Mouse (Mus musculus): ENCODE results near the gene Krt26. TPM values are rescaled to one million over a fixed set of nuclear protein-coding genes. Genes with fewer than 3 reads are reported as not detected.

Gene Krt26
- total and polyA plus RNA-seq, 2 experiments: not detected

GRCm38 (mm10) chr11:99369229-99369628 is 31.5 kb upstream of the Krt26 start:
- H3K9ac ChIP-seq (ENCODE audit: low read depth, low read length): no peak overlapping the region
- WGBS: 28% methylated on average over 3 of the region's 3 CpGs
- no peaks in the 10 kb centered on the region for H3K4me1 ChIP-seq (ENCODE audit: control insufficient read depth, insufficient read depth, low read length)
- H3K79me2 ChIP-seq (ENCODE audit: control insufficient read depth, insufficient read depth, low read length): no peaks in the 10 kb centered on the region
- 0 out of 2 replicates have a peak, but pooled peaks cover 3% of the 10 kb centered on the region for H3K27me3 ChIP-seq (ENCODE audit: control insufficient read depth, insufficient read depth, low read length)
- peak; percentile 7 for DNase-seq (ENCODE audit: extremely low read depth, low read depth, low spot score)
- H3K4me3 ChIP-seq (ENCODE audit: insufficient read depth, low read depth, low read length): no peak overlapping the region
- TF ChIP-seq POLR2A (IDR thresholded peaks at IDR 0.05; ENCODE audit: extremely low read depth, insufficient read depth, low read length) (no peak), CTCF (IDR thresholded peaks at IDR 0.05; ENCODE audit: low read depth, low read length) (peak; percentile 47; the same call in 1 of the 2 replicates)
- no peaks in the 10 kb centered on the region for H3K36me3 ChIP-seq (ENCODE audit: control insufficient read depth, insufficient read depth, low read length)
- no peak overlapping the region for H3K27ac ChIP-seq (replicated peaks; ENCODE audit: insufficient read depth, low read depth, low read length)

GRCm38 (mm10) chr11:99366791-99367190 is 29.0 kb upstream of the Krt26 start:
- TF ChIP-seq CTCF (IDR thresholded peaks at IDR 0.05; ENCODE audit: low read depth, low read length) (peak; percentile 42), POLR2A (IDR thresholded peaks at IDR 0.05; ENCODE audit: extremely low read depth, insufficient read depth, low read length) (no peak)
- Histone ChIP-seq H3K36me3 (ENCODE audit: control insufficient read depth, insufficient read depth, low read length) (no peaks in the 10 kb centered on the region), H3K27me3 (ENCODE audit: control insufficient read depth, insufficient read depth, low read length) (0 out of 2 replicates have a peak, but pooled peaks cover 3% of the 10 kb centered on the region), H3K79me2 (ENCODE audit: control insufficient read depth, insufficient read depth, low read length) (no peaks in the 10 kb centered on the region), H3K27ac (replicated peaks; ENCODE audit: insufficient read depth, low read depth, low read length) (no peak overlapping the region), H3K4me1 (ENCODE audit: control insufficient read depth, insufficient read depth, low read length) (no peaks in the 10 kb centered on the region), H3K4me3 (ENCODE audit: insufficient read depth, low read depth, low read length) (no peak overlapping the region), H3K9ac (ENCODE audit: low read depth, low read length) (no peak overlapping the region)
- DNase-seq (ENCODE audit: extremely low read depth, low read depth, low spot score): peak; percentile 13
- 39% methylated on average over 10 of the region's 10 CpGs for WGBS

- H3K9ac ChIP-seq (ENCODE audit: low read depth, low read length): no peak overlapping the region
- DNase-seq (ENCODE audit: extremely low read depth, low read depth, low spot score): peak; percentile 25
Measured at GRCm38 (mm10) chr11:99364412-99364811, 26.6 kb upstream of the Krt26 start.

GRCm38 (mm10) chr11:99361423-99361822 is 23.7 kb upstream of the Krt26 start:
- Histone ChIP-seq H3K27ac (replicated peaks; ENCODE audit: insufficient read depth, low read depth, low read length) (no peak overlapping the region), H3K4me1 (ENCODE audit: control insufficient read depth, insufficient read depth, low read length) (no peaks in the 10 kb centered on the region), H3K27me3 (ENCODE audit: control insufficient read depth, insufficient read depth, low read length) (no peaks in the 10 kb centered on the region), H3K9ac (ENCODE audit: low read depth, low read length) (no peak overlapping the region), H3K4me3 (ENCODE audit: insufficient read depth, low read depth, low read length) (no peak overlapping the region), H3K79me2 (ENCODE audit: control insufficient read depth, insufficient read depth, low read length) (no peaks in the 10 kb centered on the region), H3K36me3 (ENCODE audit: control insufficient read depth, insufficient read depth, low read length) (no peaks in the 10 kb centered on the region)
- TF ChIP-seq CTCF (IDR thresholded peaks at IDR 0.05; ENCODE audit: low read depth, low read length): no peak
- no peak for TF ChIP-seq POLR2A (IDR thresholded peaks at IDR 0.05; ENCODE audit: extremely low read depth, insufficient read depth, low read length)
- WGBS: 88% methylated on average over 8 of the region's 8 CpGs
- no peak for DNase-seq (ENCODE audit: extremely low read depth, low read depth, low spot score)

More at GRCm38 (mm10) chr11:99364412-99364811, 26.6 kb upstream of the Krt26 start:
- Histone ChIP-seq H3K4me1 (ENCODE audit: control insufficient read depth, insufficient read depth, low read length) (no peaks in the 10 kb centered on the region), H3K79me2 (ENCODE audit: control insufficient read depth, insufficient read depth, low read length) (no peaks in the 10 kb centered on the region), H3K36me3 (ENCODE audit: control insufficient read depth, insufficient read depth, low read length) (no peaks in the 10 kb centered on the region), H3K27me3 (ENCODE audit: control insufficient read depth, insufficient read depth, low read length) (no peaks in the 10 kb centered on the region), H3K4me3 (ENCODE audit: insufficient read depth, low read depth, low read length) (no peak overlapping the region), H3K27ac (replicated peaks; ENCODE audit: insufficient read depth, low read depth, low read length) (no peak overlapping the region)
- TF ChIP-seq POLR2A (IDR thresholded peaks at IDR 0.05; ENCODE audit: extremely low read depth, insufficient read depth, low read length) (no peak), CTCF (IDR thresholded peaks at IDR 0.05; ENCODE audit: low read depth, low read length) (peak; percentile 47; the same call in 1 of the 2 replicates)
- WGBS: 15% methylated on average over 9 of the region's 9 CpGs

GRCm38 (mm10) chr11:99351004-99351403 is 13.2 kb upstream of the Krt26 start, which contains the start of gene Krt27:
Gene Krt27, minus strand, starts transcription at chr11:99351104.
- no peak for DNase-seq (ENCODE audit: extremely low read depth, low read depth, low spot score)
- no peaks in the 10 kb centered on the region for H3K4me1 ChIP-seq (ENCODE audit: control insufficient read depth, insufficient read depth, low read length)
- H3K79me2 ChIP-seq (ENCODE audit: control insufficient read depth, insufficient read depth, low read length): no peaks in the 10 kb centered on the region
- no peaks in the 10 kb centered on the region for H3K27me3 ChIP-seq (ENCODE audit: control insufficient read depth, insufficient read depth, low read length)
- TF ChIP-seq POLR2A (IDR thresholded peaks at IDR 0.05; ENCODE audit: extremely low read depth, insufficient read depth, low read length) (no peak), CTCF (IDR thresholded peaks at IDR 0.05; ENCODE audit: low read depth, low read length) (no peak)
- no peak within 1 kb of the TSS for H3K27ac ChIP-seq (replicated peaks; ENCODE audit: insufficient read depth, low read depth, low read length)
- H3K9ac ChIP-seq (ENCODE audit: low read depth, low read length): no peak within 1 kb of the TSS
- no peak within 1 kb of the TSS for H3K4me3 ChIP-seq (ENCODE audit: insufficient read depth, low read depth, low read length)
- WGBS: 74% methylated on average over 12 of the region's 12 CpGs
- H3K36me3 ChIP-seq (ENCODE audit: control insufficient read depth, insufficient read depth, low read length): no peaks in the 10 kb centered on the region

- H3K36me3 ChIP-seq (ENCODE audit: control insufficient read depth, insufficient read depth, low read length): no peaks in the 10 kb centered on the region
Measured at GRCm38 (mm10) chr11:99339299-99339847, 1.6 kb upstream of the Krt26 start.

More at GRCm38 (mm10) chr11:99339299-99339847, 1.6 kb upstream of the Krt26 start:
- H3K9ac ChIP-seq (ENCODE audit: low read depth, low read length): no peak overlapping the region
- H3K27me3 ChIP-seq (ENCODE audit: control insufficient read depth, insufficient read depth, low read length): no peaks in the 10 kb centered on the region
- no peak overlapping the region for H3K27ac ChIP-seq (replicated peaks; ENCODE audit: insufficient read depth, low read depth, low read length)
- H3K4me1 ChIP-seq (ENCODE audit: control insufficient read depth, insufficient read depth, low read length): no peaks in the 10 kb centered on the region
- H3K4me3 ChIP-seq (ENCODE audit: insufficient read depth, low read depth, low read length): no peak overlapping the region
- WGBS: 83% methylated on average over 11 of the region's 11 CpGs
- no peaks in the 10 kb centered on the region for H3K79me2 ChIP-seq (ENCODE audit: control insufficient read depth, insufficient read depth, low read length)
- DNase-seq (ENCODE audit: extremely low read depth, low read depth, low spot score): no peak
- TF ChIP-seq POLR2A (IDR thresholded peaks at IDR 0.05; ENCODE audit: extremely low read depth, insufficient read depth, low read length): no peak
- no peak for TF ChIP-seq CTCF (IDR thresholded peaks at IDR 0.05; ENCODE audit: low read depth, low read length)
